In genomic region chr2:143585341-143585740, GRCm38 (mm10) we compare ENCODE assay signal across 17 mouse cellular contexts. TPM values are rescaled to one million over a fixed set of nuclear protein-coding genes. Genes with fewer than 3 reads are reported as not detected.
"Had no signal": no experiment of that assay in that cellular context is flagged by ENCODE, and none has a peak within 500 bp of the region (broad histone marks: within the 10 kb centered on the region; RNA-seq: fewer than 3 reads in every experiment).

No protein-coding gene starts in this region.

- H3K9me3 ChIP-seq: neural tube, embryonic 12.5 days; stomach, embryonic 15.5 days had no signal

- H3K9ac ChIP-seq: neural tube, embryonic 12.5 days; stomach, embryonic 15.5 days had no signal

- H3K4me1 ChIP-seq: neural tube, embryonic 12.5 days; stomach, embryonic 15.5 days had no signal

- H3K27me3 ChIP-seq: neural tube, embryonic 12.5 days; stomach, embryonic 15.5 days had no signal

- DNase-seq: retina, postnatal 1 day; right cerebral cortex, adult 18-20 months; right cerebral cortex, postnatal 14 days; right cerebral cortex, postnatal 25 days; right cerebral cortex, postnatal 4 days; spleen, adult 18-20 months; thymus, adult 18-20 months; thymus, adult 2 months; thymus, postnatal 14 days; thymus, postnatal 25 days; thymus, postnatal 36 days; thymus, postnatal 4 days had no signal

- H3K4me2 ChIP-seq: neural tube, embryonic 12.5 days; stomach, embryonic 15.5 days had no signal

- H3K36me3 ChIP-seq: neural tube, embryonic 12.5 days; stomach, embryonic 15.5 days had no signal

- H3K27ac ChIP-seq: neural tube, embryonic 12.5 days; stomach, embryonic 15.5 days; stomach, postnatal 0 days had no signal

- H3K4me3 ChIP-seq: neural tube, embryonic 12.5 days; stomach, embryonic 15.5 days had no signal

RNA-seq across cellular contexts. Expression of gene Pcsk2, which starts 39.4 kb away (rescaled TPM):
- polyA plus RNA-seq: spleen, adult 2 months; thymus, postnatal 0 days had no signal
